Mouse (Mus musculus) small intestine, adult 2 months (tissue): ENCODE data around the gene Exoc3l2. TPM values are rescaled to one million over a fixed set of nuclear protein-coding genes. Genes with fewer than 3 reads are reported as not detected.

ENCODE experiments used
- H3K27ac ChIP-seq: fragments of 200-500 bp; 2 replicates; pipeline ENCODE4 v1.5.1; 2012; ENCODE audit warnings: low read depth, low read length, control low read depth, inconsistent platforms; ENCODE audit not compliant: insufficient read depth
- H3K27me3 ChIP-seq: fragments of 200-500 bp; 2 replicates; pipeline ENCODE4 v1.6.1; 2012; ENCODE audit warnings: mild to moderate bottlenecking, moderate library complexity, low read length, inconsistent platforms; ENCODE audit not compliant: control insufficient read depth, insufficient read depth
- H3K36me3 ChIP-seq: fragments of 200-500 bp; 2 replicates; pipeline ENCODE4 v1.6.1; 2012; ENCODE audit warnings: mild to moderate bottlenecking, low read length, control low read depth, inconsistent platforms; ENCODE audit not compliant: control insufficient read depth, insufficient read depth
- H3K4me1 ChIP-seq: fragments of 200-500 bp; 2 replicates; pipeline ENCODE4 v1.6.1; 2012; ENCODE audit warnings: low read length, inconsistent platforms, mixed read lengths; ENCODE audit not compliant: control insufficient read depth, insufficient read depth, insufficient read length
- H3K4me3 ChIP-seq: fragments of 200-500 bp; 2 replicates; pipeline ENCODE4 v1.5.1; 2012; ENCODE audit warnings: low read depth, mild to moderate bottlenecking, control low read depth, inconsistent platforms, low read length, moderate library complexity
- CTCF ChIP-seq: fragments of 200-500 bp; IDR thresholded peaks from 2 replicates; pipeline ENCODE4 v1.5.1; 2012; ENCODE audit warnings: low read depth, mild to moderate bottlenecking, control low read depth, inconsistent platforms, low read length, moderate library complexity, mixed read lengths; ENCODE audit not compliant: insufficient replicate concordance, insufficient read length; ENCODE audit errors: extremely low read depth
- POLR2A ChIP-seq: fragments of 200-500 bp; IDR thresholded peaks from 2 replicates; pipeline ENCODE4 v1.6.1; 2012; ENCODE audit warnings: low read depth, mild to moderate bottlenecking, control low read depth, inconsistent platforms, low read length, moderate library complexity
- WGBS: fragments of 180-500 bp; shearing (Covaris S2); methylation state at CpG from one replicate; pipeline ENCODE4 v1.1.7; 2018; 5-methylcytosine and 5-hydroxymethylcytosine counted together
- polyA plus RNA-seq: library from polyadenylated mRNA; depleted of rRNA; stranded (reverse); fragments of >200 nt; gene quantifications from 2 replicates; pipeline ENCODE4 v1.2.3, GENCODE M21; 2012

Exoc3l2 gene
- polyA plus RNA-seq, 1 experiment = 12.0 TPM

DNA sequence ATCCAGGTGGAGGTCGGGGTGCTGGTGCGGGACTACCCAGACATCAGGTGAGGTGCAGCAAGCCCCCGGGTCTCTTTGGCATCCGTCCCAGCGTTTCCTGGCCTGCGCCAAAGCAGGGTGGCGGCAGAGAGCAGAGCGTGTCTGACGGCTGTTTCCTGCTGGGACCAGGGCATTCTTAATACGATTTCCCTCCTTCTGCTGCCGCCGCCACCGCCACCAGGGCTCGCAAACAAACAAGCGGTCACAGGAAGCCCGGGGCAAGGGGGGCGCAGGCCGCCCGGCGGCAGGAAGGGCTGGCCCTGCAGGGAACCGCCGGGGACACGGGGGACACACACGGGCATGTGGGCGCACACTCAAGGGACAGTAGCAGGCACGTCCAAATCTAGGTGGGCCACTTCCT is 28.6 kb downstream of the Exoc3l2 start:
- peaks cover 21% of the 10 kb centered on the region for H3K27me3 ChIP-seq
- peaks cover 10% of the 10 kb centered on the region for H3K4me1 ChIP-seq
- TF ChIP-seq POLR2A = no peak
- TF ChIP-seq CTCF = no peak
- H3K27ac ChIP-seq = peak overlapping the region; percentile 14
- H3K36me3 ChIP-seq = no peaks in the 10 kb centered on the region
- WGBS = 3% methylated on average over 26 of the region's 26 CpGs
- H3K4me3 ChIP-seq = peak overlapping the region; percentile 6

DNA sequence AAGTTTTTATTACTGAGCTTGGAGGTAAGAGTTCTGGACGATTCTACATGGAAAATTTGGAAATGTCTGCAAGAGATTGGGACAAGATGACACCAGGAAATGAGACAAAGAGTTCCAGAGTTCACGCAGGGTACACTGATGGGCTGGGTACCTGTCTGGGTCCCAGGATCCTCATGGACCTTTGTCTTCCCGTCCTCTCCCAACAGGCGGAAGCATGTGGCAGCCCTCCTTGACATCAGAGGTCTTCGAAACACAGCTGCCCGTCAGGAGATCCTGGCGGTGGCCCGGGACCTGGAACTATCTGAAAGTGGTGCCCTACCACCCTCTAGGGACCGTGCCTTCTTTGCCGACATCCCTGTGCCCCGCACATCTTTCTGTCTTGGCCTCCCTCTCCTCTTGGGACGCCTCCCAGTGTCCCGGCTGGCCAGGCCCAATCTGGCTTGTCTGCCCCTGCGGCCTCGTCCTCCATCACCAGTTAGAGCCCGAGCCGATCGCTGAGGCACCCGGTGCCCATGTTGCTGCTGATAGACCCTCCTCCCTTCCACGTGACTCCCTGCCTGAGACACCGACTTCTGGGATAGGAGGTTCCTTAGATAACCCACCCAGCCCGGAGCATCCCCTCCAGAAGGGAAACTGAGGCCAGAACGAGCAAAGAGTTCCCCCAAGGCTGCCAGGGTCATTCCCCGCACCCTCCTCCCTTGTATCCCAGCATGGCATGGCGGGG is 31.8 kb downstream of the Exoc3l2 start:
- Histone ChIP-seq H3K27ac (peak overlapping the region; percentile 21), H3K4me1 (peaks cover 10% of the 10 kb centered on the region), H3K4me3 (no peak overlapping the region), H3K36me3 (no peaks in the 10 kb centered on the region), H3K27me3 (peaks cover 7% of the 10 kb centered on the region)
- WGBS = 68% methylated on average over 25 of the region's 25 CpGs
- no peak for TF ChIP-seq CTCF

DNA sequence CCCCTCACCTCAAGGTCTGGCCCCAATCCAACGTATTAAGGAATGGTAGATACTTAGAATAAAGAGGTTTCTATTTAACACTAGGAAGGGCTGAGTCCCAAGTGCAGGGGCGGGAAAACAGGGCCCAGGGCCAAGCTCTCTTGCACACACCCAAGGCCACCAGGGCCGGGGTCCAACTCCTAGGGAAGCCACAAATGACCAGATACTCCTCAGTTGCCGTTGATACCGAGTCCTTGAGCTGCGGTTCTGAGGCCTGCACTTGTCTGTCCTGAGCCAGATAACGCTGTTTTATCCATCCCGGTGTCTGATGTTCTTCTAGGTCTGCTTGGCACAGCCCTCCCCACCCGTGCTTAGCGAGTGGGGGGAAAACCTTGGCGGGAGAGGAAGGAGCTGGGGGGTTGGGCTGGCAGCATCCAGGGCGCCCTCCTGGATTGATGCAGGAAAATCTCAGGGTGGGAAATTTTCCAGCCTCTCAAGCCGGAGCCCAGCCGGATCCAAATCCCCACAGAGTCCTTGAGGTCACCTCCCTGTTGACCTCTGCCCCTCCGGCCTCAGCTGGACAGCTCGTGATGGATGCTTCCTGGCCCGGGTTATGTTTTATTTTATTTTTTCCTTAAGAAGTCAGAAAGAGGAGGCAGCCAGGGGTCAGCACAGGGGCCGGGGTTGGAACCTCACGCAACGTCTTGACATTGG is 32.5 kb downstream of the Exoc3l2 start:
- Histone ChIP-seq H3K4me3 (no peak overlapping the region), H3K36me3 (no peaks in the 10 kb centered on the region), H3K4me1 (peaks cover 10% of the 10 kb centered on the region), H3K27ac (0 out of 2 replicates have a peak overlapping the region, but pooled peaks have one; percentile 35), H3K27me3 (0 out of 2 replicates have a peak, but pooled peaks cover 5% of the 10 kb centered on the region)
- WGBS = 49% methylated on average over 20 of the region's 20 CpGs
- no peak for TF ChIP-seq POLR2A
- TF ChIP-seq CTCF = no peak

DNA sequence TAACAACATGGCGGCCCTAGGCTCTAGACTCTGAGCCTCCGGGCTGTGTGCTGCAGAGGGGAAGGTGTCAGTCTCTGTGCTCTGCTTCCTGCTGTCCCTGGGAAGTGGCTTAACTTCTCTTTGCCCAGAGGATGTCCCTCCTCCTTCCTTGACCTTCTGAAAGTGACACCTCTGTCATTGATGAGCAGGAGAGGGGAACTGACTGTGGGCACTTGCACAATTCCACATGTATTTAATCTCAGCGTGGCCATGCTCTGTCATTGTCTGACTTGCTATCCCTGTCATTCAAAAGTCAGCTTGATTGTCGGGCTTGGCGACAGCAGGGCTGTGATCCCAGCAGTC is 33.1 kb downstream of the Exoc3l2 start:
- TF ChIP-seq POLR2A (no peak), CTCF (no peak)
- H3K36me3 ChIP-seq = no peaks in the 10 kb centered on the region
- peak overlapping the region; percentile 45 for H3K27ac ChIP-seq
- WGBS = 72% methylated on average over 5 of the region's 5 CpGs
- no peak overlapping the region for H3K4me3 ChIP-seq
- peaks cover 10% of the 10 kb centered on the region for H3K4me1 ChIP-seq
- H3K27me3 ChIP-seq = 0 out of 2 replicates have a peak, but pooled peaks cover 5% of the 10 kb centered on the region

DNA sequence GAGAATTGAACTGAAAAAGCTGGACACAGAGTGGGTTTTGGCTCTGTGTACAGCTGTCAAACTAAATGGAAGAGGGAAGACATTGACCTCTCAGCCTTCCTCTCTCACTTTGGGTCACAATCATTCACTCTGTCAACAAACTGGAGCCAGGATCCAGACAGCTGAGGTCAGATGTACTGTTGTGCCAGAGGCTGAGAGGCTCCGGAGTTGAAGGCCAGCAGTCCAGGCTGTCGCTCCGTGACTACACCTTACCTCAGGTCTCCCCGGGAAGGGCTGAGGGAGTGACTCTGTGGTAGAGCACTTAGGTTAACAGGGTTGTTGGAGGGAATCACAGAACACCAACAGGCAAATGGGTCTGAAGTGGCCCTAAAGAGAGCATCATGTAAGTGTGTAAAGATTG is 35.2 kb downstream of the Exoc3l2 start:
- WGBS = 50% methylated on average over 4 of the region's 4 CpGs
- H3K27ac ChIP-seq = 0 out of 2 replicates have a peak overlapping the region, but pooled peaks have one; percentile 25
- H3K36me3 ChIP-seq = no peaks in the 10 kb centered on the region
- no peak for TF ChIP-seq CTCF
- TF ChIP-seq POLR2A = no peak
- no peak overlapping the region for H3K4me3 ChIP-seq
- 0 out of 2 replicates have a peak, but pooled peaks cover 3% of the 10 kb centered on the region for H3K27me3 ChIP-seq
- H3K4me1 ChIP-seq = peaks cover 4% of the 10 kb centered on the region

DNA sequence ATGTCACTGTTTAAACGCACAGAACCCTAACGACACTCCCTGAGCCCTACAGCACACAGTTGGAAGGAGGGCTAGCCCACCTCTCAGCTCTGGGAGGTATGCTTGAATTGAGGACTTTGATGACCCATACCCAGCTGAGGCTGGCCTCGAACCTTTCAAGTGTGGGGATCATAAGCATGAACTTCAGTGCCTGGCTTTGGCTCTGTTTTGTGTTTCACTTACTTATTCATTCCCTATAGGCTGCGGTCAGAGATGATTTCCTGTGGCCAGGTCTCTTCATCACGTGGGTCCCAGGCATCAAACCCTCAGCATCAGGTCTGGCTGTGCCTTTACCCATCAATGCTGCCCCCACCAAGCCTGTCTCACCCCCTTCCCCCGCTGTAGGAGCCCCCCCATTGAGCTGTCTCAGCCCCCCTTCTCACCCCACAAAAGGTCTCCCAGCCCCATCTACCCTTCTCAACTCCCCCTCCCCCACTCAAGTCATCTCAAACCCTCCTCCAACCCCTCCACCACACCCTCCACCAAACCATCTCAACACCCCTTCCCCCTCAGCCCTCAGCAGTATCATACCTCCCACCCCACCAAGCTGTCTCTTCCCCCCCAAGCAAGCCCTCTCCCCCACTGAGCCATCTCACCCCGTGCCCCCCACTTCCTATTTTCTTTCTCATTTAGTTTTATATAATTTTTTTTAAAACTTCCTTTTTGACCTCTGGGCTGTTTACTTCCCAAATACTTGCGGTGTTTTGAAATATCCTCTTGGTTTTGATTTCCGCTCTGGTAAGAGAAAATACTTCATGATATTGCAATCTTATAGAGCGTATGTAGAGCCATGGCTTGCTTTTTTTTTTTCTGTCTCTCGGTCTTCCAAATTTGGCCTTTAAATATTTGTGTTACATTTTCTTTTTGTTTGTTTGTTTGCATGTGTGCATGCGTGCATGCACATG is 37.6 kb downstream of the Exoc3l2 start:
- H3K4me1 ChIP-seq = peaks cover 2% of the 10 kb centered on the region; the same call in 1 of the 2 replicates
- H3K27ac ChIP-seq = peak overlapping the region; percentile 10; the same call in 1 of the 2 replicates
- TF ChIP-seq CTCF (no peak), POLR2A (no peak)
- no peak overlapping the region for H3K4me3 ChIP-seq
- no peaks in the 10 kb centered on the region for H3K36me3 ChIP-seq
- 59% methylated on average over 12 of the region's 12 CpGs for WGBS
- H3K27me3 ChIP-seq = no peaks in the 10 kb centered on the region
